Mouse (Mus musculus): ENCODE measurements around the gene Loxl4. TPM values are rescaled to one million over a fixed set of nuclear protein-coding genes. Genes with fewer than 3 reads are reported as not detected.

The Loxl4 gene
- polyA plus RNA-seq, 1 experiment from 2014 or later: 0.25 TPM

GRCm38 (mm10) chr19:42583677-42584076, 28.9 kb downstream of the Loxl4 start:
- Histone ChIP-seq H3K4me3 (ENCODE audit: low read depth, low read length) (no peak overlapping the region), H3K4me1 (ENCODE audit: control insufficient read depth, insufficient read depth, low read length) (no peaks in the 10 kb centered on the region), H3K27me3 (ENCODE audit: control insufficient read depth, insufficient read depth, low read length) (no peaks in the 10 kb centered on the region), H3K9me3 (ENCODE audit: control insufficient read depth, low read length) (no peaks in the 10 kb centered on the region), H3K27ac (ENCODE audit: low read depth, low read length) (no peak overlapping the region), H3K36me3 (ENCODE audit: control insufficient read depth, insufficient read depth, low read length) (no peaks in the 10 kb centered on the region), H3K4me2 (no peak overlapping the region), H3K9ac (ENCODE audit: low read length) (no peak overlapping the region)
- ATAC-seq (ENCODE audit: low FRiP score): no peak
- 94% methylated on average over 5 of the region's 5 CpGs for WGBS
- peak; percentile 21 for DNase-seq (ENCODE audit: low spot score, missing footprints)

DNA sequence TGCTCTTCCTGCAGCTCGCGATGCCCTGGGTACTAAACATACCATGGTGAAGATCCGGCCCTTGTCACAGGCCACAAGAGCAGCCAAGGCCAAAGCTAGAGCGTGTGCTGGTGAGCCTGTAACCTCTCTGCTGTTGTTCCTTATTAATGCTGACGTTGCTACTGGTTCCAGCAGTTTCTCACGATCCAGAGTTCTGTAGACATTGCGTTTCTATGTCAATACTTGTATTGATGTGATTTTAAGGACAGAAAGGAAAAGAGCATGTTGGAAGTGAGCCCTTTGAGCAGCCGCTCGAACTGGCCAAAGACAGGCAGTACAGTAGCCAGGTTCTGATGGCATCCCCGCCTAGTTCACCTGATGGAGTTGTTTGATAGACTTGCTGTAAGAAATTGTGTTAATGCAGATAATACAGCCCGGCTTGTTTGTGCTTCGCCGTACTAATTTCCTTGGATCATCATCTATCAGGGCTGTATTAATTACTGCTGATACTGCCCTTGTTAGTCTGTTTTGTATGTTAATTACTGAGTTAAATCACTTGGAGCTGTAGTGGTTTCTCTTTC, 29.7 kb downstream of the Loxl4 start:
- no peaks in the 10 kb centered on the region for H3K9me3 ChIP-seq (ENCODE audit: control insufficient read depth, low read length)
- H3K27ac ChIP-seq (ENCODE audit: low read depth, low read length): no peak overlapping the region
- H3K4me2 ChIP-seq: no peak overlapping the region
- WGBS: 90% methylated on average over 13 of the region's 13 CpGs
- no peak overlapping the region for H3K4me3 ChIP-seq (ENCODE audit: low read depth, low read length)
- H3K4me1 ChIP-seq (ENCODE audit: control insufficient read depth, insufficient read depth, low read length): no peaks in the 10 kb centered on the region
- H3K9ac ChIP-seq (ENCODE audit: low read length): no peak overlapping the region
- no peaks in the 10 kb centered on the region for H3K36me3 ChIP-seq (ENCODE audit: control insufficient read depth, insufficient read depth, low read length)
- no peak for DNase-seq (ENCODE audit: low spot score, missing footprints)
- no peak for ATAC-seq (ENCODE audit: low FRiP score)
- H3K27me3 ChIP-seq (ENCODE audit: control insufficient read depth, insufficient read depth, low read length): no peaks in the 10 kb centered on the region

- Histone ChIP-seq H3K9ac (ENCODE audit: low read length) (no peak overlapping the region), H3K27ac (ENCODE audit: low read depth, low read length) (no peak overlapping the region), H3K4me3 (ENCODE audit: low read depth, low read length) (no peak overlapping the region), H3K27me3 (ENCODE audit: control insufficient read depth, insufficient read depth, low read length) (no peaks in the 10 kb centered on the region), H3K9me3 (ENCODE audit: control insufficient read depth, low read length) (no peaks in the 10 kb centered on the region), H3K4me1 (ENCODE audit: control insufficient read depth, insufficient read depth, low read length) (no peaks in the 10 kb centered on the region), H3K36me3 (ENCODE audit: control insufficient read depth, insufficient read depth, low read length) (no peaks in the 10 kb centered on the region), H3K4me2 (no peak overlapping the region)
- DNase-seq (ENCODE audit: low spot score, missing footprints) (peak; percentile 79), ATAC-seq (ENCODE audit: low FRiP score) (no peak)
- 51% methylated on average over 4 of the region's 4 CpGs for WGBS
These were observed 31.9 kb downstream of the Loxl4 start for GRCm38 (mm10) chr19:42580701-42581100.

GRCm38 (mm10) chr19:42578631-42579030, 34.0 kb downstream of the Loxl4 start:
- H3K27me3 ChIP-seq (ENCODE audit: control insufficient read depth, insufficient read depth, low read length): no peaks in the 10 kb centered on the region
- 80% methylated on average over 4 of the region's 4 CpGs for WGBS

GRCm38 (mm10) chr19:42576856-42577255, 35.8 kb downstream of the Loxl4 start:
- Histone ChIP-seq H3K9me3 (ENCODE audit: control insufficient read depth, low read length) (no peaks in the 10 kb centered on the region), H3K4me1 (ENCODE audit: control insufficient read depth, insufficient read depth, low read length) (no peaks in the 10 kb centered on the region), H3K4me2 (no peak overlapping the region), H3K4me3 (ENCODE audit: low read depth, low read length) (no peak overlapping the region), H3K36me3 (ENCODE audit: control insufficient read depth, insufficient read depth, low read length) (no peaks in the 10 kb centered on the region), H3K9ac (ENCODE audit: low read length) (no peak overlapping the region), H3K27ac (ENCODE audit: low read depth, low read length) (no peak overlapping the region), H3K27me3 (ENCODE audit: control insufficient read depth, insufficient read depth, low read length) (no peaks in the 10 kb centered on the region)
- ATAC-seq (ENCODE audit: low FRiP score): no peak
- WGBS: 71% methylated on average over 1 of the region's 1 CpGs
- peak; percentile 70 for DNase-seq (ENCODE audit: low spot score, missing footprints)

More at GRCm38 (mm10) chr19:42578631-42579030, 34.0 kb downstream of the Loxl4 start:
- Histone ChIP-seq H3K9me3 (ENCODE audit: control insufficient read depth, low read length) (no peaks in the 10 kb centered on the region), H3K9ac (ENCODE audit: low read length) (no peak overlapping the region), H3K36me3 (ENCODE audit: control insufficient read depth, insufficient read depth, low read length) (no peaks in the 10 kb centered on the region), H3K4me2 (no peak overlapping the region), H3K4me1 (ENCODE audit: control insufficient read depth, insufficient read depth, low read length) (no peaks in the 10 kb centered on the region), H3K27ac (ENCODE audit: low read depth, low read length) (no peak overlapping the region), H3K4me3 (ENCODE audit: low read depth, low read length) (no peak overlapping the region)
- DNase-seq (ENCODE audit: low spot score, missing footprints) (peak; percentile 69), ATAC-seq (ENCODE audit: low FRiP score) (no peak)

DNA sequence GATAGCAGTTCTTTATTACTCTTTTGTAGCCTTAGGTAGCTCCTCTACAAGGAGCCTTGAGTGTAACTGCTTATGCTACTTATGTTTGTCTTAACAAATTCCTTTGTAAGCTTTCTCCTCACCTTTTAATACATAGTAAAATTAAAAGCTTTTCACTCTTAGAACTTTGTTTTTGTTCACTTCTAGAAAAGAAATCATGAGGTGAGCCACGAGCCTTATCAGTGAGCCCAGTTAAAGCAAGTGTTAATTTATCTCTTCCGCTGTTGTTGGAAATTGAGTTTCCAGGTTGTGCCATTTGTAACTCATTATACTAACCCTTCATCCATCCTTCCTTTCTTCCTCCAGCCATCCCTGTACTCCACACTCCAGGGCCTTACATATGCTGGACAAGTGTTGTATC, 37.3 kb downstream of the Loxl4 start:
- DNase-seq (ENCODE audit: low spot score, missing footprints): peak; percentile 67
- Histone ChIP-seq H3K4me2 (no peak overlapping the region), H3K4me1 (ENCODE audit: control insufficient read depth, insufficient read depth, low read length) (no peaks in the 10 kb centered on the region; the same call in 1 of the 2 replicates), H3K27me3 (ENCODE audit: control insufficient read depth, insufficient read depth, low read length) (no peaks in the 10 kb centered on the region), H3K4me3 (ENCODE audit: low read depth, low read length) (no peak overlapping the region), H3K36me3 (ENCODE audit: control insufficient read depth, insufficient read depth, low read length) (no peaks in the 10 kb centered on the region), H3K9ac (ENCODE audit: low read length) (no peak overlapping the region), H3K9me3 (ENCODE audit: control insufficient read depth, low read length) (no peaks in the 10 kb centered on the region), H3K27ac (ENCODE audit: low read depth, low read length) (no peak overlapping the region)
- 90% methylated on average over 2 of the region's 2 CpGs for WGBS
- ATAC-seq (ENCODE audit: low FRiP score): no peak

DNA sequence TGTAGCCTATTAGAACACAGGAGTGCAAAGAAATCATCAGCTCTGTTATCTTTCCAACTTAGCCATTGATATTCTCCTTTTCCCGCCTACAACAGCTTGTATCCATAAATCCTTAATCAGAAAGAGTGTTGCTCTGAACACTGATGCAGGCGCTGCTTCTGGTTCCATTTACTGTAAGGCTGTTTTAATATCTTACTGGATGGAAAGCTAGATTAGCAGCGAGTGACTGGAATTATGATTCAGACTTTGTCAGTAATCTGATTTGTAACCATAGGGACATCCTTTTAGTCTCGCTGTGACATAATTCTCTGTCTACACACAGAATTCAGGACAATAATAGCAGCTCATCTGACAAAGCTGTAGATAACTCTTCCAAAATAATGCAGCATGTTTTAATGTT, 41.3 kb downstream of the Loxl4 start:
- no peak overlapping the region for H3K4me3 ChIP-seq (ENCODE audit: low read depth, low read length)
- no peak overlapping the region for H3K9ac ChIP-seq (ENCODE audit: low read length)
- no peaks in the 10 kb centered on the region for H3K9me3 ChIP-seq (ENCODE audit: control insufficient read depth, low read length)
- no peaks in the 10 kb centered on the region; the same call in 1 of the 2 replicates for H3K4me1 ChIP-seq (ENCODE audit: control insufficient read depth, insufficient read depth, low read length)
- ATAC-seq (ENCODE audit: low FRiP score) (no peak), DNase-seq (ENCODE audit: low spot score, missing footprints) (peak; percentile 84)
- no peaks in the 10 kb centered on the region for H3K36me3 ChIP-seq (ENCODE audit: control insufficient read depth, insufficient read depth, low read length)
- no peak overlapping the region for H3K4me2 ChIP-seq
- no peak overlapping the region for H3K27ac ChIP-seq (ENCODE audit: low read depth, low read length)
- WGBS: 68% methylated on average over 4 of the region's 4 CpGs
- no peaks in the 10 kb centered on the region for H3K27me3 ChIP-seq (ENCODE audit: control insufficient read depth, insufficient read depth, low read length)

DNA sequence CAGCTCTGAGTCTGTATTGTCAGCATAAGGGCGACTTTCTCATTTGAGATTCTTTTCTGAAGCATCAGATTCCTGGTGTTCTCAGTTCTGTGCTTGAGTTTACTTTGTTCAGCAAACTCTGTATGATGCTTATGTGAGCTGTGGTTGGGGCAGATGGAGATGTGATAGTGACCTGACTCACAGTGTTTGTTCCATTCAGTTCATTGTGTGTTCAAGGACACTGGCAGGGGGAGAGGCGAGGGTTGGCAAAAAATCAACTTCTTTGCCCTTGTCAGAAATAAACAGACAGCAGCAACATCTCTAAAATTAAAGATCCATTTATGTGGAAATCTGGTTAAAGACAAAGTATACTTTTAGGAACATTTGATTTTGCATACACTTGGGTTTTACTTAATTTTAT, 43.5 kb downstream of the Loxl4 start:
- Histone ChIP-seq H3K4me3 (ENCODE audit: low read depth, low read length) (no peak overlapping the region), H3K36me3 (ENCODE audit: control insufficient read depth, insufficient read depth, low read length) (no peaks in the 10 kb centered on the region), H3K27me3 (ENCODE audit: control insufficient read depth, insufficient read depth, low read length) (no peaks in the 10 kb centered on the region), H3K27ac (ENCODE audit: low read depth, low read length) (no peak overlapping the region), H3K4me2 (no peak overlapping the region), H3K4me1 (ENCODE audit: control insufficient read depth, insufficient read depth, low read length) (no peaks in the 10 kb centered on the region; the same call in 1 of the 2 replicates), H3K9ac (ENCODE audit: low read length) (no peak overlapping the region), H3K9me3 (ENCODE audit: control insufficient read depth, low read length) (no peaks in the 10 kb centered on the region)
- 74% methylated on average over 2 of the region's 2 CpGs for WGBS
- DNase-seq (ENCODE audit: low spot score, missing footprints): no peak
- no peak for ATAC-seq (ENCODE audit: low FRiP score)

DNA sequence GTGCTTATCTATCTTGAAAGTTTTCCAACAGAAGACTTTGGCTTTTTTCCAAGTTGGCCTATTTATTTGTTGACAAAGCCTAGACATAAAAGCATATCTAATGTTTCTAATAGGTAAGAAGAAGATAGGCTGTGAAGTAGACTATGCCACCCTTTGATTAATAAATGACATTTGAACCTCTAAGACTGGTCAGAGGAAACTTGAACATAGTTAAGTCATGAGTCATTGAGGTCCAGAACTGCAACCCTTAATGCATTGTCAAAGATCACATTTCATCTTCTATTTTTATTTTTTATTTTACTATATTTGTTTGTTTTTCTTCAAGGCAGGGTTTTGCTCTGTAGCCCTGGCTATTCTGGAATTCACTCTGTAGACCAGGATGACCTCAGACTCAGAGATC, 45.6 kb downstream of the Loxl4 start:
- DNase-seq (ENCODE audit: low spot score, missing footprints) (peak; percentile 28), ATAC-seq (ENCODE audit: low FRiP score) (no peak)
- Histone ChIP-seq H3K36me3 (ENCODE audit: control insufficient read depth, insufficient read depth, low read length) (peaks cover 3% of the 10 kb centered on the region), H3K27ac (ENCODE audit: low read depth, low read length) (no peak overlapping the region), H3K9me3 (ENCODE audit: control insufficient read depth, low read length) (no peaks in the 10 kb centered on the region), H3K9ac (ENCODE audit: low read length) (no peak overlapping the region), H3K4me1 (ENCODE audit: control insufficient read depth, insufficient read depth, low read length) (no peaks in the 10 kb centered on the region; the same call in 1 of the 2 replicates), H3K27me3 (ENCODE audit: control insufficient read depth, insufficient read depth, low read length) (no peaks in the 10 kb centered on the region), H3K4me3 (ENCODE audit: low read depth, low read length) (no peak overlapping the region), H3K4me2 (no peak overlapping the region)

All from midbrain, embryonic 11.5 days (tissue).